Mouse (Mus musculus) small intestine, adult 2 months (tissue): ENCODE measurements at regions not wholly inside any gene's neighbourhood (a gene's known extent, or its start where the extent isn't known, plus 50 kb on each side); places are given as distances from the start of the nearest gene placed in this dataset.

Experiments used
- CTCF ChIP-seq: fragments of 200-500 bp; IDR thresholded peaks from 2 replicates; pipeline ENCODE4 v1.5.1; 2012; ENCODE audit warnings: low read depth, mild to moderate bottlenecking, control low read depth, inconsistent platforms, low read length, moderate library complexity, mixed read lengths; ENCODE audit not compliant: insufficient replicate concordance, insufficient read length; ENCODE audit errors: extremely low read depth
- POLR2A ChIP-seq: fragments of 200-500 bp; IDR thresholded peaks from 2 replicates; pipeline ENCODE4 v1.6.1; 2012; ENCODE audit warnings: low read depth, mild to moderate bottlenecking, control low read depth, inconsistent platforms, low read length, moderate library complexity

- TF ChIP-seq CTCF (no peak), POLR2A (no peak)
These were observed 148.7 kb upstream of the Prok2 start for GRCm38 (mm10) chr6:99874852-99875251.
